Comparison of ENCODE assay signal across 1 mouse cellular context in the genomic region with DNA sequence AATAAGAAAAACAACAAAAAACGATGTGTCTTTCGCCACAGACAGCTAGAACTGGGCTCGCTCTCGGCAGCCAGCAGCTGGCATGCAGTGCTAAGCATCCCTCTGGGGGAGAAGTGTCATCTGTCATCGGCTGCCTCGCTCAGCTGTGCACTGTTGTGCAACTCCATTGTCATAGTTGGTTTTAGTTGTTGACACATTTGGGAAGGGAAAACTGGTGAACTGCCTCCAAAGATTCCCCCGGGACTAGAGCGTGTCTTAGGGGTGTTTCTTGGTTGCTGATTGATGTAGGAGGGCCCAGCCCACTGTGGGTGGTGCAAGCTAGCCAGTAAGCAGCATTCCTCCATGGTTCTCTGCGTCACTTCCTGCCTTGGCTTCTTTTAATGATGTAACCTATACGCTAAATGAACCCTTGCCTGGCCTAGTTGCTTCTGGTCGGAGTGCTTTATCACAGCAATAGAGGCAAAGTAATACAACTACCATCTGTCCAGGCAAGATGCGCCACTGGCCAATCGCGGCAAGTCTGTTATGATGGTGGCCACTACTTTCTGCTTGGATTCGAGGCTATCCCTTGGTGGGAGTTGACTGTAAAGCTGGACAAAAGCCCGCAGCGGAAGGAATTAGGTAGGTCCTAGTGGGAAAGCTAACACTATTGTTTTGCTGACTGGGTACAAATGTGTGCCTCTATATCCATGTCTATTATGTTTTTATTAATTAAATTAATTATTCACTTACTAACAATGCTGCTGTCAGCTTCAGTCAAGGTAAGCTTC.
TF ChIP-seq lines count a peak whose summit lies in the region.

No protein-coding gene starts in this region.

TF ChIP-seq in CH12.LX, 34 proteins besides CTCF, POLR2A, EP300 and RAD21 (continued from another document):
- TF ChIP-seq ZKSCAN1 (IDR thresholded peaks at IDR 0.05; ENCODE audit: borderline replicate concordance, low read depth, low read length) (no peak), MAX (IDR thresholded peaks at IDR 0.05; ENCODE audit: low read length) (no peak), MEF2A (IDR thresholded peaks at IDR 0.05; ENCODE audit: borderline replicate concordance, low read depth, low read length) (no peak), NELFE (IDR thresholded peaks at IDR 0.05; ENCODE audit: low read depth, low read length) (0 out of 2 replicates have a peak, but pooled peaks have one; percentile 32), MAFK (IDR thresholded peaks at IDR 0.05; ENCODE audit: insufficient replicate concordance, low read length) (no peak), JUN (IDR thresholded peaks at IDR 0.05; ENCODE audit: insufficient read depth, low read depth, low read length) (no peak), SIN3A (IDR thresholded peaks at IDR 0.05; ENCODE audit: low read length) (peak; percentile 90), E2F4 (IDR thresholded peaks at IDR 0.05; ENCODE audit: insufficient replicate concordance, low read depth, low read length) (no peak), TBP (conservative IDR thresholded peaks at IDR 0.05; ENCODE audit: low read depth, low read length) (0 out of 2 replicates have a peak, but pooled peaks have one; percentile 55), PAX5 (IDR thresholded peaks at IDR 0.05; ENCODE audit: low read length) (no peak), MYC (IDR thresholded peaks at IDR 0.05; ENCODE audit: low read depth, low read length) (no peak), USF2 (conservative IDR thresholded peaks at IDR 0.05; ENCODE audit: low read depth, low read length) (no peak), TCF12 (IDR thresholded peaks at IDR 0.05; ENCODE audit: low read depth, low read length) (no peak), ZNF384 (IDR thresholded peaks at IDR 0.05; ENCODE audit: low read depth, low read length) (no peak), ETS1 (conservative IDR thresholded peaks at IDR 0.05; ENCODE audit: low read depth, low read length) (no peak; the same call in 1 of the 2 replicates), MAZ (IDR thresholded peaks at IDR 0.05; ENCODE audit: low read depth, low read length) (no peak), HCFC1 (IDR thresholded peaks at IDR 0.05; ENCODE audit: low read depth, low read length) (peak; percentile 61), NRF1 (IDR thresholded peaks at IDR 0.05; ENCODE audit: low read depth, low read length) (no peak), UBTF (IDR thresholded peaks at IDR 0.05; ENCODE audit: low read depth, low read length) (no peak), KAT2A (IDR thresholded peaks at IDR 0.05; ENCODE audit: insufficient replicate concordance, low read length) (no peak), USF1 (IDR thresholded peaks at IDR 0.05; ENCODE audit: low read depth, low read length) (no peak), CHD1 (IDR thresholded peaks at IDR 0.05; ENCODE audit: low read depth, low read length) (no peak), ZMIZ1 (IDR thresholded peaks at IDR 0.05; ENCODE audit: low read depth, low read length) (0 out of 2 replicates have a peak, but pooled peaks have one; percentile 40), POLR2AphosphoS2 (IDR thresholded peaks at IDR 0.05; ENCODE audit: low read depth, low read length) (no peak), MXI1 (IDR thresholded peaks at IDR 0.05; ENCODE audit: low read depth, low read length) (peak; percentile 67; the same call in 1 of the 2 replicates), IRF4 (IDR thresholded peaks at IDR 0.05; ENCODE audit: low read depth, low read length) (no peak), GABPA (IDR thresholded peaks at IDR 0.05; ENCODE audit: insufficient replicate concordance, low read depth, low read length) (no peak)
